Mouse (Mus musculus) stomach, postnatal 0 days (tissue): Measurements from ENCODE around the gene Ghrl.

Experiments
- CTCF ChIP-seq: IDR thresholded peaks from 2 replicates; pipeline ENCODE4 v1.5.1; 2016; ENCODE audit warnings: antibody characterized with exemption, low read depth, mild to moderate bottlenecking, moderate library complexity
- EP300 ChIP-seq: optimal IDR thresholded peaks from 2 replicates; pipeline ENCODE3; 2016; ENCODE audit warnings: antibody characterized with exemption

DNA sequence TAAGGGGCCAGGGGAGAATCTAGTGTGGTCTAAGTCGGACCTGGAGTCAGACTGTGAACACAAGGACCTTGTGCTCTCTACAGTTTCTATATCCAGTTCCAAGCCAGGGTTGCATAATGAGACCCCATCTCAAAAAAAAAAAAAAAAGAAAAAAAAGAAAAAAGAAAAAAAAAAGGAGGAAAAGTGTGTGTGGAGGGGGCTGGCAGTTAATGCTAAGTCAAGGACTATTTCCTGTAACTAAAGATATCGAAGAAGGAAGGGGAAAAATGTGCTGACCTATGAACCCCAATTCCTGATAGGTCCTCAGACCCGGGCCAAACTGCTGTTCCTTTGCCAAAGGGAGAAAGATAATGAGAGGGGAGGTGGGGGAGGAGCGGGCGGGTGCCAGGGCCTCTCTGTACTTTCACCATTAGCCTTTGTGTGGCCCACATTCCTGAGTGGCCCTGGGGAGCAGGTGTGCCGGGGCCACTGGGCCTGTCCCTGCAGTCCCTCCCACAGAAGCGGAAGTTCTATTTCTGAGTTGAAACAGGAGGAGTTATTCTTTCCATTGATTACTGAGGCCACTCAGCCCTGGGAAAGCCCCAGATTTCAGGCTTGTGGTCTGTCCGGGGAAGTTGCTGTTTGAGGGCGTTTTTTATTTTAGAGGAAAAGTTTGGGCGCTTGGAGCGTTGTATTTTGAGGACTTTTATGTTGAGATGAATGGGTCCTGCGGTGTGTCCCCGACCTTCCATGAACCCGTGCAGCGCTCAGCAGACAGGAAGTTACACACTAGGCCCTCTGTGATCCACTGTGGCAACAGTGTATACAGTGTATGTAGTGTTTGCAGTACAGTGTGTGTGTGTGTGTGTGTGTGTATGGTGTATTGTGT, 51.2 kb downstream of the Ghrl start:
- TF ChIP-seq EP300 (no peak), CTCF (no peak)
